Mouse (Mus musculus) ovary, adult 18-20 months (tissue): Measurements from ENCODE around the gene Gm21863.
"Not testable (repeated sequence)": the region's sequence is repeated elsewhere in the genome, so short reads cannot be mapped to it uniquely, and the experiment has no call there.

Source experiments
- DNase-seq: peaks from one replicate; pipeline ENCODE4 v3.0.0; 2022; ENCODE audit warnings: low spot score, mixed read lengths

The Gm21863 gene

GRCm38 (mm10) chr12:19953869-19954555 lies at the start of gene Gm21863:
TSS of gene Gm21863 (plus strand) at chr12:19954505.
- not testable (repeated sequence) for DNase-seq

DNA sequence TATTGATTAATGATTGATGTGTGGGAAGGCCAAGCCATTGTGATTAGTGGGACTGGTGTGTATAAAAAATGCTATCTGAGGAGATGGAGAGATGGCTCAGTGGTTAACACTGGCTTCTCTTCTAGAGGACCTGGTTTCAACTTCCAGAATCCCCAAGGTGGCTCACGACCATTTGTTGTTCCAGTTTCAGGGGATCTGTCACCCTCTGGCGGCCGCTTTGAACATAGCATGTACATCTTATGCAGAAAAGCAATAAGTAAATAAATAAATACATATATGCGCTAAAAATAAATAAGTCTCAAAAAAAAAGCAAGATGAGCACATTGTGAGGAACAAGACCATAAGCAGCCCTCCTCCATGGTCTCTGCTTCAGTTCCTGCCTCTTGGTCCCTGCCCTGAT lies 26.3 kb upstream of the Gm21863 start:
- DNase-seq = not testable (repeated sequence)
